Mouse (Mus musculus): ENCODE measurements around the gene Tmem59.

GRCm38 (mm10) chr4:107183203-107183602 lies 5.0 kb downstream of the Tmem59 start:
- TF ChIP-seq POLR2A (IDR thresholded peaks at IDR 0.05; ENCODE audit: borderline replicate concordance, extremely low read depth, insufficient read depth, insufficient read length, poor library complexity, severe bottlenecking) = no peak
- no peak for TF ChIP-seq CTCF (IDR thresholded peaks at IDR 0.05; ENCODE audit: borderline replicate concordance, extremely low read depth, insufficient read depth, insufficient read length)

Data from brain, embryonic 14.5 days (tissue).